Mouse (Mus musculus): ENCODE data around the gene Slc35c2.

Slc35c2 gene

DNA sequence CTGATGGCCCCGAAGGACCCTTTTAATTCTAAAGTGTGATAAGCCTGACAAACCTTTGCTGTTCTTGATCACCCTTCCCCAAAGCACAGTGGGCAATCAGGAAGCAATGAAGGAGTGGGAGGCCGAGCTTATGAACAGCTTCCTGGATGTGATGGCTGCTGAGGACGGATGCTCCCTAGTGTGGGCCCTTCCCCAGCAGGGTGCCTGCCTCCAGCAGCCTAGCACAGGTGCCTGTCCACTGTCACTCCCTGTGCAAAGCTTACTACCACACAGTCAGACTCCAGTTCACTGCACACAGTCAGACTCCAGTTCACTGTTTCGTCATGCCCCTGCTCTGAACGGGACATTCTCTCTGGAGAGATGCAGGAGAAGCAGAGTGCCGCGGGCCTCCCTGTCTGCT is 24.7 kb upstream of the Slc35c2 start:
- no peak for DNase-seq (ENCODE audit: low spot score in 2 of 2)

DNA sequence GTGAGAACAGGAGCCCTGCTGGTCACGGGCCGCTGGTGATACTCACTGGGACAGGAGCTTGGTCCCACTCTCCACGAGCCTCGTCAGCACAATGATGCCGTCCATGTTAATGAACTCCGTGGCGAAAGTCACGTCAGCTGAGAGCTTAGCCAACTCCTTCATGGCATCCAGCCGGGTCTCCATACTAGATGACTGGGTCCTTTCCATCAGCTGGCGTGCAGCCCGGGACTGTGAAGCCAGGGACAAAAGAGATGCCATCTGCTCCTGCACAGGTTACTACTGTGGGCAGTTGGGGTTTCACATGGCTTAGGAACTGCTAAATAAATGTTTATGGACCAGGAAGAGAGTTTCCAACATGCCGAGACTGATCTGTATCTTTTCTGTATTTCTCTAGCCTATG is 23.9 kb upstream of the Slc35c2 start:
- no peak for DNase-seq (ENCODE audit: low spot score in 2 of 2)

GRCm38 (mm10) chr2:165310818-165311425 is 23.3 kb upstream of the Slc35c2 start:
- DNase-seq (ENCODE audit: low spot score in 2 of 2) = no peak

- DNase-seq (ENCODE audit: low spot score in 2 of 2) = no peak
These were observed 20.1 kb upstream of the Slc35c2 start for GRCm38 (mm10) chr2:165307801-165308200.

GRCm38 (mm10) chr2:165305438-165305837 is 17.8 kb upstream of the Slc35c2 start:
- no peak for DNase-seq (ENCODE audit: low spot score in 2 of 2)

- DNase-seq (ENCODE audit: low spot score in 2 of 2) = no peak
These were observed 17.1 kb upstream of the Slc35c2 start for GRCm38 (mm10) chr2:165304819-165305218.

DNA sequence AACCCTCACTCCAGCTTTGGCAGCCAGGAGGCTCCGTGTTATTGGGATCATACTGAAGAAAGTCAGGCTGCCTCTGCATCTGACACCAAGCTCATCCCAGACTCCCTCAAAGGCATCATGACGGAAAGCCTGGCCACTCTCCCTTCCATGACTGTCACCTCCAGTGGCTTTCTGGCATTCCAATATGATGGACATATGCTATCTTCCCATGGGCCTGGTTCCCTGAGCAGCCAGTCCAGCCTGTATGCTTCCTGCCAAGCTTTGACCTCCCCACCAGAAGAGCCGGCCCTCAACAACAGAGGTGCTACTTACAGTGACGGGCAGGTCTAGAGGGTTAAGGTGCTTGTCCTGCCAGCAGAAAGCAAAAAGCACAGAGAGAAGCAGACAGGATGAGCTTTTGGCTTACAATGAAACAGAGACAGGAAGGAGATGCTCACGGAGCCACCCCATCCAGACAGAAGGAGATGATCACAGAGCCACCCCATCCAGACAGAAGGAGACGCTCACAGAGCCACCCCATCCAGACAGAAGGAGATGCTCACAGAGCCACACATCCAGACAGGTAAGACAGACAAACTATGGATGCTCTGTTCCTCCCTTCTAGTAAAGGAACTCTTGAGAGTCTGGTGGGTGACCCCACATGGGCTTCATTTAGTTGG is 15.8 kb upstream of the Slc35c2 start:
- DNase-seq (ENCODE audit: low spot score in 2 of 2) = no peak

DNA sequence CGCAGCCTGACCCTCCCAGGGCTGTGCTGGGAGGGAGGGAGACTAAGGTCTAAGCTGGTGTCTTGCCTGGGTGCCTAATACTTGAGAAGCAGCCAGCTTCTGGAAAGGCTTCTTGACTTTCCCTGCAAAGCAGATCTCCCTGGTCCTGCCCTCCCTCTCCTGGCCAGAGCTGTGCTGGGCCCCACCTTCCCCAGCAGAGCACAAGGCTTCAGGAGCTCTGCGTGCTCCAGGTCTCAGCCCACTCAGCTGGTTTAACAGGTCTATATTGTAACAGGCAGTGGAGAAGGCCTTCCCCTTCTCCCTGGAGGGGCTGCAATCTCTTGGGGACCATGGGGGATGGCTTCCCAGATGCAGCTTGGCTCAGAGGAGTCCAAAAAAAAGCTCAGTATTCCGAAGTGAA is 13.7 kb upstream of the Slc35c2 start:
- no peak for DNase-seq (ENCODE audit: low spot score in 2 of 2)

DNA sequence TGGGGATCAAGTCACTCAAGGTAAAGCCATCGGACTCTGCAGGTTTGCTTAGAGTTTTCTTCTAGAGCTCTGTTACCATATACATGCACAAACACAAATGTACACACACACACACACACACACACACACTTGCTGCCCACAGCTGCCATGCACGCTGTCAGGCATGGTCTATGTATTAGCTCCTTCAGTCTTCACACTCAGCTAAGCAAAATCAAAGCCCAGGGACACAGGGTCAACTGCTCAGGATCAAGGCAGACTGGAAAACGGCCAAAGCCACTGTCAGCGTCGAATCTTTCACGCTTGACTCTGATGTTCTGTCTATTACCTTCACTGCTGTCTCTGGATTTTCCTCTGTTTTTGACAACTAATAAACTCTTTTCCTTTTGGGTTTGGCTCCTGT is 13.2 kb upstream of the Slc35c2 start:
- DNase-seq (ENCODE audit: low spot score in 2 of 2) = no peak

DNA sequence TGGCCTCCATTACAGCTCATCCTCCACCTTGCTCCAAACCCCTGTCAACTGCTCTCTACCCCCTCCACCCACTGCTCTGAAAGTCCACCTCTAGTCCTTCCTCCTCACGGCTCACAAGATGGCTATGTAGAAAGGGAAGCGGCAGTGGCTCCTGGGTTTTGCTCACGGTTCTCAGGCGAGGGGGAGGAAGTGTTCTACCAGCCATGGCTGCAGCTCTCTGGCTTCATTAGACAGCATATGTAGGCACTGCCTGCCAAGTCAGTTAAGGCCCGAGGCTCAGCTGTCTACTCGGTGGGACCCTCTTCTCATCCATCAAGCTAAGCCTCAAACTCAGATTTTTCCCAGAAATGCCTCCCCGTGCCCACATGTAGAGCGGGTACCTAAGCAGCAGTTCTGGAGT is 12.8 kb upstream of the Slc35c2 start:
- peak in 1 of 2 experiments; percentile 12 for DNase-seq (ENCODE audit: low spot score in 2 of 2)

GRCm38 (mm10) chr2:165297429-165297828 is 9.8 kb upstream of the Slc35c2 start:
- DNase-seq (ENCODE audit: low spot score in 2 of 2) = no peak

- no peak for DNase-seq (ENCODE audit: low spot score in 2 of 2)
These were observed 8.9 kb upstream of the Slc35c2 start for GRCm38 (mm10) chr2:165296571-165296970.

DNA sequence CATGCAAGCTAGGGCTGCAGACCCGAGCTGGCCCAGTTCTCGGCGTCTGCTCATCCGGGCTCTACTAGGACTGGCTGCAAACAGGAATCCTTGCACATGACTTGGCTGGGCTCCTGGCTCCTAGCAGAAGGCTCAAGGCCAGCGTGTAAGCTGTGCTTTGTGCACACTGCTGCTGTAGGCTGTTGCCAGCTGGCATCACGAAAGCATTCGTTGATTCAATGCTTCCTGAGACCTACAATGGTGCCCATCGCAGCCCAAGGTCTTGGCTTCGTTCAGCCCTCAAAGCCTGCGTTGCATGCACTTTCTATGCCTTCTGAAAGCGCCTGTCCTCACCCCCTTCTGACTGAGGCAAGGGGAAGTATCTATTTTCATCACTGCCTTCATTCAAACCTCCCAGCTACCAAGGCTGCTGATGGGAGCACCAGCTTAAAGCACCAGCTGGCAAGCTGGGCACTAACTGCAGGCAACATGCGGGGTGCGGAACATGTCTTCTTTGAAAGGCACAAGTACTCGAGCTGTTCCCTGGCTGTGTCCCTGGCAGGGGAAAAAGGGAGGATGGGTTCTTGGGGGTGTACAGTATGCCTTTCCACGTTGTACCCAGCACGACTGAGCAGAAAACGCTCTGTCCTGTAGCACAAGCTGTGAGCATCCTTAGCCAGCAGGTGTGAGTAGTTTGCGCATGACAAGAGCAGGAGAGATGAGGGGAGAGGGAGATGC is 804 bp upstream of the Slc35c2 start:
- peak; percentile 19 to 25 for DNase-seq (ENCODE audit: low spot score in 2 of 2)

DNA sequence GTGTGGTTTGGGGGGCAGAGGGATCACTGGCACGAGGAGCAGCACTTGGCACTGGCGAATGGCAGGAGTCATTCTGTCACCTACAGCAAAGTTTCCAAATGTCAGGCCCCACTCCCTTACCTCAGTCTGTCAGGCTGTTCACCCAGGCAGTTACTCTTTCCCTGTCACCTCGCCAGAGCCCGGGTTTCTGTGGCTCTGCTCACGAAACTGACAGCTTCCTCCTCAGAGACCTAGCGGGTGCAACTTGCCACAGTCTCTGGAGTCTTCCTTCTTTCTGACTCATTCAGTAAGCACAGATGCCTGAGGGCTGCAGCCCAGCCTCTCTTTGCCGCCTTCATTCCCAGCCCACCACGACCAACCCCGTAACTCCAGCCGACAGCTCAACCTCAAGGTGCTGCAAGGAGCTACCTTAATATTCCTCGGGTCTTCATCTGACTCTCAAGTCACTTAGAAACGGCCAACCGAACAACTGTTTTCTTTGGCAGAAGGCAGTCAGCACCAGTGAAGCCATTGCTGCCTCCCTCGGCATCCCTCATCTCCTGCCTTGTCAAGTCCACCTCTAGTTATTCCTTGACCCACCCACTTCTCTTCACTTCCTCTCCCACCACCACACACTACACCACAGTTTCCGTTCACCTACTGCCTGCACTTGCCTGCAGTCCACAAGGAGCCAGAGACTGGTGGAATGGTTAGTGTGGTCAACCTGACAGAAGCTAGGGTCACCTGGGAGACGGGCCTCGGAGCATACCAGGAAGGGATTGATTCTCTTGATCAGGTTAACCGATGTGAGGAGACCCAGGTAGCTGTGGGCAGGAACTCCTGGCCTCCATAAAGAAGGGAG is 1.1 kb downstream of the Slc35c2 start:
- peak; percentile 66 to 69 for DNase-seq (ENCODE audit: low spot score in 2 of 2)

GRCm38 (mm10) chr2:165285621-165286020 is 2.0 kb downstream of the Slc35c2 start:
- DNase-seq (ENCODE audit: low spot score in 2 of 2) = peak; percentile 75 to 76

DNA sequence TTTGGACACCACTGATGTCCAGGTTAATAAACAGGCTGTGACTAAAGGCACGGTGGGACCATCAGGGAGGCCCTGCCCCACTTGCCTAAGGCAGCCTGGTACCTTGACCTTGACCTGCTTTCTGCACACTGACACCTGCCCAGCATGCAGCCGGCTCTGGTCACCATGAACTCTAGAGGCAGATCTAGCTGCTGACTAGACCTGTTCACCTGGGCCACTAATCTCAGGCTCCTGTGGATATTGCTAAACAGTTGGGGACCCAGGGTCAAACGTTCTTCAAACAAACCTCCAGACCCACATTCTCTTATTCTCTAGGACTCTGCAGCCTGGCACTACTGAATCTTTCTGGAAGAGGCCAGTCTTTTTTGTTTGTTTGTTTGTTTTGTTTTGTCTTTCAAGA is 2.6 kb downstream of the Slc35c2 start:
- no peak for DNase-seq (ENCODE audit: low spot score in 2 of 2)

DNA sequence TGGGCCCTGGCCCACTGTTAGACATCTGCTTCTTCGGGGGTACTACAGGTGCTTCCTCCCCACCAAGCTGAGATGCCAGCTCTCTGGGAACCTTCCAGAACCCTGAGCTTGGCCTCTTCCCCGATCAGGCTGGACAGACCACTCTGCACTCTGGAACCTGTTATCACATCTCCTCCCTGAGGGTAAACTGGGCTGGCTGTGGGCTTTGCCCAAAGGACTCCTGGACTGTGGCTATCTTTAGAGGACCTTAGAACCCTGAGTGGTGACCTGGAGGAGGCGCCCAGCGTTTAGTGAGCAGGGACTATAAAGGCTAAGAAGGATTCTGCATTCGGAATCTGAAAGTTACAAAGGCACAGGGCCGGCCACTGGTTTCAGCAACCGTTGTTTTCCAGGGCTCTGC is 3.3 kb downstream of the Slc35c2 start:
- no peak for DNase-seq (ENCODE audit: low spot score in 2 of 2)

DNA sequence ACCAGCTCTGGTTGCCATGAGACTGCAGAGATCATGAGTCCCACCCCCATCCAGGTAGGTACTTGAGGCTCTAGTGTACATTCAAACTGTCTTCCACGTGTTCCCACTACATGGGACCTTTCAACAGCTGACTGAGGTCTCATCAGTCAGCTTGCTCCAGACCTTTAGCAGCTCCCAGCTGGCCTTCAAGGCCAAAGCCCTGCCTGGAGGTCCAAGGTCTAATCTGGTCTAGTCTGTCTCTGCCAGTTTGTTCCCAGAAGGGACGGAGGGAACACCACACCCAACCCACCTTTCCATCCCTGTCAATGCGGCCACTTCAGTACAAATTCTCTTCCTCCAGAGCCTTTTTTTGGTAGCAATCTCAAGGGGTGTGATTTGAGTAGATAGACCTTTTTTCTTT is 4.0 kb downstream of the Slc35c2 start:
- DNase-seq (ENCODE audit: low spot score in 2 of 2) = no peak

DNA sequence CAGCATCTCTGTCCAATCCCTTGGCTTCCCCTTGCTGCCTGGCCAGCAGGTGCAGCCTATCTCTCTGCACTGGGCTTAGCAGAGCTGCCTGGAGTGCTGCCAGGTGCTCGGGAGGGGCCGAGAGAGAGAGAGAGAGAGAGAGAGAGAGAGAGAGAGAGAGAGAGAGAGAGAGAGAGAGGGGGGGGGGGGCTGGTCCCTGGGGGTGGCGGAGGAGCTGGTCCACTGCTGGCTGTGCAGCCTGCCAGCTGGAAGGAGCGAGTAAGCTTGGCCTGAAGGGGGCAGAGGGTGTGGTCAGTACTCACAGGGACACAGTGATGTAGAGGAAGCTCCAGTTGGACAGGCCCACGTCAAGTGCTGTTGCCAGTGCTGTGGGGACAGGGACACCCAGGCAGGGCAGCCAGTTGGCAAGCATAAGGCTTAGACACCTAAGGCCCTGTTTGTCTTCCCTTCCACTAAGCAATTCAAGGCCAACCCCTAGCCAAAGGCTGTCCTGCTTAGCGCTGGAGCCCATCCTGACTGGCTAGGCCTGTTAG is 5.8 kb downstream of the Slc35c2 start:
- DNase-seq (ENCODE audit: low spot score in 2 of 2) = no peak

- DNase-seq (ENCODE audit: low spot score in 2 of 2) = no peak
These were observed 8.3 kb downstream of the Slc35c2 start for GRCm38 (mm10) chr2:165279351-165279750.

- no peak for DNase-seq (ENCODE audit: low spot score in 2 of 2)
These were observed 10.4 kb downstream of the Slc35c2 start for GRCm38 (mm10) chr2:165277188-165277740.

DNA sequence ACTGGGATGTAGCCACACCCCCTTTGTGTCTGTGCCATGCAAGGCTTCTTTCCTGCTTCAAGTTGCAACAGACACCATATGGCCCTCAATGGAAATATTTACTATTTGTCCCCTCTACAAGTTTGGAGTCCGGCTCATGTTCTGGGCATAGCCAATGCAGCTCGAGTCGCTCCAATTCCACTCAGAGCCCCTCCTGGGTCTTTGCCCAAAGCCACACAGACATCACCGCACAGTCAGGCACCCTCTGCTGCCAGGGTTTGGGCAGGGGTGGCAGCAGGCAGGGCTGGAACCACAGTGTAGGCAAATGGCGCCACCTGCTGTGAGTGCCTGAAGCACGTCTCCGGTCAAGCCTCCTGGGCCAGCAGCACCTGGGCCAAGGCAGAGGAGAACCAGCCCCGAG is 11.8 kb downstream of the Slc35c2 start:
- DNase-seq (ENCODE audit: low spot score in 2 of 2) = peak; percentile 40 to 66
